Mouse (Mus musculus) heart, adult 18-20 months (tissue): ENCODE measurements around the gene Gm9602. TPM values are rescaled to one million over a fixed set of nuclear protein-coding genes. Genes with fewer than 3 reads are reported as not detected.
"Not testable (repeated sequence)": the region's sequence is repeated elsewhere in the genome, so short reads cannot be mapped to it uniquely, and the experiment has no call there.

ENCODE experiments used
- DNase-seq, 2 experiments: peaks; one replicate each; pipeline ENCODE4 v3.0.0; 2021 to 2022; ENCODE audit warnings: mixed read lengths in 1 of 2
- long read RNA-seq, 2 experiments: library from polyadenylated mRNA; stranded (forward); transcript quantifications; one replicate each; pipeline ENCODE4 v2.0.0; 2021
- total RNA-seq, 2 experiments: library from RNA; stranded (reverse); gene quantifications; 2 replicates each; pipeline ENCODE4 v1.2.3; 2021

Gm9602 gene
- not detected for total RNA-seq
- long read RNA-seq, experiment 1, result 0 reads
- long read RNA-seq, experiment 2, result 0 reads

DNA sequence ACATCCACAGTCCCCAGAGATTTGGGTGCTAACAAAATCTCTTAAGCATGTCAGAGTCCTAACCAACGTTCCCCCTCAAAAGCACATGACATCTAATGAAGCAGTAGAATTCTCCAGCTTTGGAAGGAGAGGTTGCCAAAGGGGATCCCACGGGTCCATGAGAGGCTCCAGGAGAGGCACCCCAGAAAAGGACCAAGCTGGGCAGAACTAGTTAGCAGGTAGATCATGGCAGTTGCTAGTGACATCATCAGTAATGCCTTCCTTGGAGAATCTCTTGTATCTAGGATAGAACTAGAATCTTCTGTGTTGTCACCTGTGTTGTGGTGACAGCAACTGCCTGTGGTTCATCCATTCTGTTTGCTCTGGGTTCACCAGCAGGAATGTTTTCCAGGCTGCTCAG, at the start of gene Gm9602:
Gm9602 (plus strand) TSS at position 301 of the 400 bp plus-strand sequence.
- not testable (repeated sequence) for DNase-seq

DNA sequence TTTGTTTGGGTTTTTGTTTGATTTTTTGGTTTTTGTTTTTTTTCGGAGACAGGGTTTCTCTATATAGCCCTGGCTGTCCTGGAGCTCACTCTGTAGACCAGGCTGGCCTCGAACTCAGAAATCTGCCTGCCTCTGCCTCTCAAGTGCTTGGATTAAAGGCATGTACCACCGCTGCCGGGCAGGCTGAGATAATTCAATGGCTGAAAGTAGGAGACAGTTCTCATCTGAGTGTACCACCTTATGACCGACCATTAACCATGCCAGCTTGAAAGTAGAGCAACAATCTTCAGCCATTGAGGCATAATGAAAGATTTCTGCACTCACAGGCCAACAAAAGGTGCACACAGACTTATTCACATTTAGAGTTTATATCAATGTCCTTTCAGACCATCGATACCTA, 30.3 kb downstream of the Gm9602 start:
- DNase-seq, result not testable (repeated sequence)

GRCm38 (mm10) chr14:4821950-4822349, 45.8 kb downstream of the Gm9602 start:
- not testable (repeated sequence) for DNase-seq

Other genes starting within 250 kb of the Gm9602 start
- gene Gm3047, start 220.9 kb upstream of the Gm9602 start, total RNA-seq, result not detected
- not detected for gene Gm8159, start 144.0 kb upstream of the Gm9602 start, total RNA-seq
- not detected for gene Gm3239, start 112.1 kb upstream of the Gm9602 start, total RNA-seq
- gene Gm7876, start 67.1 kb upstream of the Gm9602 start, total RNA-seq, result not detected
- gene Gm3252, start 49.6 kb upstream of the Gm9602 start, total RNA-seq, result not detected
- gene Gm3269, start 61.8 kb downstream of the Gm9602 start, total RNA-seq, result not detected
- gene Gm3264, start 79.2 kb downstream of the Gm9602 start, total RNA-seq, result under 1 TPM in 1 of 2 experiments, not detected in 1; 0.97 TPM
- not detected for gene Gm3278, start 116.1 kb downstream of the Gm9602 start, total RNA-seq
- not detected for gene Gm8297, start 207.6 kb downstream of the Gm9602 start, total RNA-seq
- gene Gm3298, start 239.6 kb downstream of the Gm9602 start, total RNA-seq, result not detected